Mouse (Mus musculus): ENCODE data around the gene Nsun2. TPM values are rescaled to one million over a fixed set of nuclear protein-coding genes. Genes with fewer than 3 reads are reported as not detected.

Nsun2 gene
- polyA plus RNA-seq, 1 experiment from 2014 or later, result 131 TPM

GRCm38 (mm10) chr13:69642656-69643216, 109.2 kb downstream of the Nsun2 start:
- H3K9me3 ChIP-seq (ENCODE audit: low read length), result no peaks in the 10 kb centered on the region
- no peak for ATAC-seq (ENCODE audit: low FRiP score, low TSS enrichment)
- no peak overlapping the region for H3K4me3 ChIP-seq (ENCODE audit: low read length)
- no peak overlapping the region for H3K4me2 ChIP-seq (replicated peaks; ENCODE audit: low read depth, low read length)
- H3K36me3 ChIP-seq (ENCODE audit: insufficient read depth, low read length), result peaks cover 12% of the 10 kb centered on the region
- no peaks in the 10 kb centered on the region for H3K4me1 ChIP-seq (ENCODE audit: insufficient read depth, low read length)
- H3K27ac ChIP-seq (ENCODE audit: low read length), result no peak overlapping the region
- no peak overlapping the region for H3K9ac ChIP-seq (replicated peaks; ENCODE audit: low read length)
- no peaks in the 10 kb centered on the region for H3K27me3 ChIP-seq (ENCODE audit: insufficient read depth, low read length)
- WGBS, result 66% methylated on average over 5 of the region's 5 CpGs

GRCm38 (mm10) chr13:69643937-69644336, 110.4 kb downstream of the Nsun2 start:
- H3K4me1 ChIP-seq (ENCODE audit: insufficient read depth, low read length), result no peaks in the 10 kb centered on the region
- H3K36me3 ChIP-seq (ENCODE audit: insufficient read depth, low read length), result peaks cover 7% of the 10 kb centered on the region
- WGBS, result 77% methylated on average over 2 of the region's 2 CpGs
- no peaks in the 10 kb centered on the region for H3K27me3 ChIP-seq (ENCODE audit: insufficient read depth, low read length)
- ATAC-seq (ENCODE audit: low FRiP score, low TSS enrichment), result no peak
- no peaks in the 10 kb centered on the region for H3K9me3 ChIP-seq (ENCODE audit: low read length)
- H3K9ac ChIP-seq (replicated peaks; ENCODE audit: low read length), result no peak overlapping the region
- H3K27ac ChIP-seq (ENCODE audit: low read length), result no peak overlapping the region
- no peak overlapping the region for H3K4me3 ChIP-seq (ENCODE audit: low read length)
- H3K4me2 ChIP-seq (replicated peaks; ENCODE audit: low read depth, low read length), result no peak overlapping the region

DNA sequence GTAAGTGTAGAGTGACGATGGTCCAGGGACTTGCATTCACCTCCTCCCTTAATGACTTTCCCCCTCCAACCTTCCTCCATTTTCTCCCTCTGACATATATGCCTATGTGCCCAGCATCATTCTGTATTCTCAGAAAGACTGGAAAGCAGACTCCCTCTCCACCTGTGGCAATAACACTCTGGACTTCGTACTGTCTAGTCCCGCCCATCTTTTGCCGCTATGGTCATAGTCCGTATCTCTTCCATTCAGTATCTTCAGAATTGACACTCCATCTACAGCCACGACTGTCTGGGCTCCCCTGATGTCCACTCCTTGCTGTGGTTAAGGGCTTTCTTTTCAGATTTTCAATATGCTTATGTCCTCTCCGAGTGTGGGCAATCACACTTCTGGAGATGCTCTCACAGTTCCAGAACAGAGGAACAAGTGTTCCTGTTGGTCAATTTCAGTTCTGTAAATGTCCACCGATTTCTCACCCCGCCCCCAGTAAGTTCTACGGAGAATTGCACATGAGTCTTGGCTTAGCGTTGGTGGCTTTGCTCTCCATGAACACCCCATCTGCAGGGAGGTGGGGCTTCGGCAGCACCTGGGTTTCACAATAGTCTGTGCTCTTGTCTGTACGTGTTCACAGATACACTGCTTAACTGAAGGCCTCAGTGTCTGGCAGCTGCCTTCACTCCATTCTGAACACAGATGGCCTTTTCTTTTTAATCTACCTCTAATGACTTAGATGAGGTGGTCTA, 111.1 kb downstream of the Nsun2 start:
- H3K9ac ChIP-seq (replicated peaks; ENCODE audit: low read length), result no peak overlapping the region
- H3K4me2 ChIP-seq (replicated peaks; ENCODE audit: low read depth, low read length), result no peak overlapping the region
- H3K4me1 ChIP-seq (ENCODE audit: insufficient read depth, low read length), result no peaks in the 10 kb centered on the region
- no peaks in the 10 kb centered on the region for H3K9me3 ChIP-seq (ENCODE audit: low read length)
- peaks cover 7% of the 10 kb centered on the region for H3K36me3 ChIP-seq (ENCODE audit: insufficient read depth, low read length)
- no peak overlapping the region for H3K27ac ChIP-seq (ENCODE audit: low read length)
- H3K27me3 ChIP-seq (ENCODE audit: insufficient read depth, low read length), result no peaks in the 10 kb centered on the region
- no peak for ATAC-seq (ENCODE audit: low FRiP score, low TSS enrichment)
- WGBS, result 83% methylated on average over 13 of the region's 13 CpGs
- no peak overlapping the region for H3K4me3 ChIP-seq (ENCODE audit: low read length)

- H3K9me3 ChIP-seq (ENCODE audit: low read length), result no peaks in the 10 kb centered on the region
- no peak overlapping the region for H3K4me2 ChIP-seq (replicated peaks; ENCODE audit: low read depth, low read length)
- WGBS, result 38% methylated on average over 13 of the region's 13 CpGs
- H3K27me3 ChIP-seq (ENCODE audit: insufficient read depth, low read length), result no peaks in the 10 kb centered on the region
- no peak overlapping the region for H3K9ac ChIP-seq (replicated peaks; ENCODE audit: low read length)
- no peak overlapping the region for H3K27ac ChIP-seq (ENCODE audit: low read length)
- no peak overlapping the region for H3K4me3 ChIP-seq (ENCODE audit: low read length)
- no peaks in the 10 kb centered on the region for H3K4me1 ChIP-seq (ENCODE audit: insufficient read depth, low read length)
- H3K36me3 ChIP-seq (ENCODE audit: insufficient read depth, low read length), result no peaks in the 10 kb centered on the region
- no peak for ATAC-seq (ENCODE audit: low FRiP score, low TSS enrichment)
These were observed 112.3 kb downstream of the Nsun2 start for GRCm38 (mm10) chr13:69645694-69646423.

DNA sequence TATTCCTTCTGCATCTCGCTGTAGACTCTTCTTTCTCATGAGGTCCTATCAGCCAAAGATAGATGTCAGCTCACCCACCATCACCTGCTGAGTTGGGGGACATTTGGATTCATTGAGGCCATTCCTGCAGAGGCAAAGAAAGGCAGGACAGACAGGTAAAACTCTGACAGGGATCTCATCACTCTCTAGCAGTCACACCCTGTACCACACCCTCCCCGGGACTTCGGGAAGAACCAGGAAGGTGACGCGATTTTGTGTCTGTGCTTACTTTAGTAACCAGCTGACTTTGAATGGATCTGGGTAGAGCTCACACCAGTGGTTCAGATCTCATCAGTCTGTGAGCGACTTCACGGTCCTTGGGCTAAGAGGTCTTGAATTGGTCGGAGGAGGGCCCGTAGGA, 112.9 kb downstream of the Nsun2 start:
- Histone ChIP-seq H3K36me3 (ENCODE audit: insufficient read depth, low read length) (no peaks in the 10 kb centered on the region), H3K27me3 (ENCODE audit: insufficient read depth, low read length) (no peaks in the 10 kb centered on the region), H3K4me1 (ENCODE audit: insufficient read depth, low read length) (no peaks in the 10 kb centered on the region), H3K27ac (ENCODE audit: low read length) (no peak overlapping the region), H3K9me3 (ENCODE audit: low read length) (no peaks in the 10 kb centered on the region), H3K4me3 (ENCODE audit: low read length) (no peak overlapping the region), H3K4me2 (replicated peaks; ENCODE audit: low read depth, low read length) (no peak overlapping the region), H3K9ac (replicated peaks; ENCODE audit: low read length) (no peak overlapping the region)
- ATAC-seq (ENCODE audit: low FRiP score, low TSS enrichment), result no peak
- 72% methylated on average over 9 of the region's 9 CpGs for WGBS

DNA sequence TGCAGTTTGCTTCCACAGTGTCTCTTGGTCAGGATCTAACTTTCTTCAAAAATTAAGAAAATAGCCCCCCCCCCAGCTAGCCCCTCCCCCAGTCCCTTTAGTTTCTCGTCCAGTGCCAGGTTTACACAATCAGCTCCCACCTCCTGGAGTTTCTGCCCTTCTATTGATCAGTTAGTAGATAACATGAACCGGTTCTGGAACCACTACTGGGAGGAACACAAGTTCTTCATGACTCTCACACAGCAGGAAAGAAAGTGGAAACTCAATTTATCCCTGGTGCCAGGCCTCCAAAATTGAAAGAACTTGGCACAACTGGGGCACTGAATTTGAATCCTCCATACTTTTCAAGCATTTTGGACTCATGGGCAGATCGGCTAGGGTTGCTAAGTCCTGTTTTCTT, 121.0 kb downstream of the Nsun2 start:
- Histone ChIP-seq H3K9ac (replicated peaks; ENCODE audit: low read length) (no peak overlapping the region), H3K4me3 (ENCODE audit: low read length) (no peak overlapping the region), H3K36me3 (ENCODE audit: insufficient read depth, low read length) (no peaks in the 10 kb centered on the region), H3K4me1 (ENCODE audit: insufficient read depth, low read length) (no peaks in the 10 kb centered on the region), H3K4me2 (replicated peaks; ENCODE audit: low read depth, low read length) (no peak overlapping the region), H3K27ac (ENCODE audit: low read length) (no peak overlapping the region), H3K27me3 (ENCODE audit: insufficient read depth, low read length) (no peaks in the 10 kb centered on the region), H3K9me3 (ENCODE audit: low read length) (no peaks in the 10 kb centered on the region)
- ATAC-seq (ENCODE audit: low FRiP score, low TSS enrichment), result no peak
- WGBS, result 61% methylated on average over 3 of the region's 3 CpGs

- H3K4me2 ChIP-seq (replicated peaks; ENCODE audit: low read depth, low read length), result no peak overlapping the region
- H3K27me3 ChIP-seq (ENCODE audit: insufficient read depth, low read length), result no peaks in the 10 kb centered on the region
- H3K27ac ChIP-seq (ENCODE audit: low read length), result no peak overlapping the region
- 85% methylated on average over 5 of the region's 5 CpGs for WGBS
- ATAC-seq (ENCODE audit: low FRiP score, low TSS enrichment), result no peak
- H3K4me1 ChIP-seq (ENCODE audit: insufficient read depth, low read length), result no peaks in the 10 kb centered on the region
- no peak overlapping the region for H3K4me3 ChIP-seq (ENCODE audit: low read length)
- H3K9ac ChIP-seq (replicated peaks; ENCODE audit: low read length), result no peak overlapping the region
- no peaks in the 10 kb centered on the region for H3K9me3 ChIP-seq (ENCODE audit: low read length)
- H3K36me3 ChIP-seq (ENCODE audit: insufficient read depth, low read length), result no peaks in the 10 kb centered on the region
These were observed 138.6 kb downstream of the Nsun2 start for GRCm38 (mm10) chr13:69672121-69672520.

GRCm38 (mm10) chr13:69672565-69672964, 139.0 kb downstream of the Nsun2 start:
- H3K27me3 ChIP-seq (ENCODE audit: insufficient read depth, low read length), result no peaks in the 10 kb centered on the region
- H3K36me3 ChIP-seq (ENCODE audit: insufficient read depth, low read length), result no peaks in the 10 kb centered on the region
- no peak overlapping the region for H3K9ac ChIP-seq (replicated peaks; ENCODE audit: low read length)
- no peak overlapping the region for H3K4me2 ChIP-seq (replicated peaks; ENCODE audit: low read depth, low read length)
- H3K27ac ChIP-seq (ENCODE audit: low read length), result no peak overlapping the region
- WGBS, result 93% methylated on average over 10 of the region's 10 CpGs
- no peak overlapping the region for H3K4me3 ChIP-seq (ENCODE audit: low read length)
- H3K4me1 ChIP-seq (ENCODE audit: insufficient read depth, low read length), result no peaks in the 10 kb centered on the region
- no peak for ATAC-seq (ENCODE audit: low FRiP score, low TSS enrichment)
- H3K9me3 ChIP-seq (ENCODE audit: low read length), result no peaks in the 10 kb centered on the region

DNA sequence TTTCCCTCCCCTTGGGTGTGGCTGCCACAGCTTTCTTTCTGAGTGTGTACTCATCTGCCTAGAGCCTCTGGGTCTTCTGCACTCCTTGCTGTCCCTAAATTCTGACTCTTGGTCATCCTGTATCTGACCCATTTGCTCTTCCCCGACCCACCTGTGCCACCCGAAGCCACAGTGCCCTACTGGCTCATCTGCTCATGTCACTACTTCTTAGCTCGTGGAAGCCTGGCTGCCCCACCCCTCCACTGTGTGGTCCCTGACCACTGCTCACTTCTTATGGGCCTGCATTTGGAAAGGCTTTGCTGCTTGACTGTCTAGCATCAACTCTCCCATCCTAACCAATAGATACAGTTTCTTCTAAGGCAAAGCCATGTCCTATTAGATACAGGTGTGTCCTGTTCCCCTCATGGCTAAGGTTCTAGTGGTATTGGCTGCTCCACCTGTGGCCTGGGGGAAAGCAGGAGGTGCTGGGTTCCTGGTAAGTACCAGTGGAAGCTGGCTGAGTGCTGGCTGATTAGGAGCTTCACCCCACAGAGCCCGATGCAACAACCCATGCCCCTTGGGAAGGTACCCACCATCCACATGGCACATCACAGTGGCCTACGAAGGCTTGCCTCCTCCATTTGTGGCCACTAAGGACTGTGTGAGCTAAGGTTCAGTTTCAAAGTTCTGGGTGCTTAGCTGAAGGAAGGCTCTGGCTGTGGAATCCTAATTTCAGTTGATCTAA, 139.8 kb downstream of the Nsun2 start:
- Histone ChIP-seq H3K4me1 (ENCODE audit: insufficient read depth, low read length) (no peaks in the 10 kb centered on the region), H3K4me3 (ENCODE audit: low read length) (no peak overlapping the region), H3K36me3 (ENCODE audit: insufficient read depth, low read length) (no peaks in the 10 kb centered on the region), H3K9me3 (ENCODE audit: low read length) (no peaks in the 10 kb centered on the region), H3K27me3 (ENCODE audit: insufficient read depth, low read length) (no peaks in the 10 kb centered on the region), H3K9ac (replicated peaks; ENCODE audit: low read length) (no peak overlapping the region), H3K27ac (ENCODE audit: low read length) (no peak overlapping the region), H3K4me2 (replicated peaks; ENCODE audit: low read depth, low read length) (no peak overlapping the region)
- ATAC-seq (ENCODE audit: low FRiP score, low TSS enrichment), result no peak
- 75% methylated on average over 5 of the region's 5 CpGs for WGBS
